Mouse (Mus musculus): ENCODE data around the gene 2410002F23Rik. TPM values are rescaled to one million over a fixed set of nuclear protein-coding genes. Genes with fewer than 3 reads are reported as not detected.

2410002F23Rik gene
- total RNA-seq, 1 experiment from 2014 or later = 28.3 TPM

Other genes starting within 250 kb of the 2410002F23Rik start
- gene Klk1b26, start 234.6 kb upstream of the 2410002F23Rik start, total RNA-seq (2017) = not detected in 3 replicates
- 2.3 TPM in 1 of 3 replicates, not detected in the others for gene Klk1b27, start 194.4 kb upstream of the 2410002F23Rik start, total RNA-seq (2017)
- not detected in 3 replicates for gene Klk1b21, start 144.4 kb upstream of the 2410002F23Rik start, total RNA-seq (2017)
- not detected in 3 replicates for gene Klk1b22, start 134.0 kb upstream of the 2410002F23Rik start, total RNA-seq (2017)
- not detected in 3 replicates for gene Klk1b16, start 110.0 kb upstream of the 2410002F23Rik start, total RNA-seq (2017)
- gene Klk1b24, start 58.5 kb upstream of the 2410002F23Rik start, total RNA-seq (2017) = not detected in 3 replicates
- not detected in 3 replicates for gene Klk1b3, start 48.5 kb upstream of the 2410002F23Rik start, total RNA-seq (2017)
- gene Klk1b4, start 39.3 kb upstream of the 2410002F23Rik start, total RNA-seq (2017) = not detected in 3 replicates
- gene Klk1b5, start 30.8 kb upstream of the 2410002F23Rik start, total RNA-seq (2017) = not detected in 3 replicates
- gene Klk1, start 21.4 kb upstream of the 2410002F23Rik start, total RNA-seq (2017) = not detected in 3 replicates
- gene Gm36864, start 10.5 kb upstream of the 2410002F23Rik start, total RNA-seq (2017) = not detected in 3 replicates
- 0.49 to 0.53 TPM in 2 of 3 replicates, not detected in the other for gene 1700028J19Rik, start within 50 bp of the 2410002F23Rik start, total RNA-seq (2017)
- not detected in 3 replicates for gene Acp4, start 10.7 kb downstream of the 2410002F23Rik start, total RNA-seq (2017)
- gene Gm15517, start 14.7 kb downstream of the 2410002F23Rik start, total RNA-seq (2017) = not detected in 3 replicates
- 0.49 to 1.6 TPM (median 0.85 TPM) in 3 replicates for gene Clec11a, start 60.2 kb downstream of the 2410002F23Rik start, total RNA-seq (2017)
- gene Shank1, start 63.5 kb downstream of the 2410002F23Rik start, total RNA-seq (2017) = 0.19 to 1.2 TPM in 2 of 3 replicates, not detected in the other
- gene Syt3, start 137.4 kb downstream of the 2410002F23Rik start, total RNA-seq (2017) = not detected in 3 replicates
- gene 1700008O03Rik, start 139.1 kb downstream of the 2410002F23Rik start, total RNA-seq (2017) = 3.5 TPM in 1 of 3 replicates, not detected in the others
- not detected in 3 replicates for gene Lrrc4b, start 182.3 kb downstream of the 2410002F23Rik start, total RNA-seq (2017)
- not detected in 3 replicates for gene Aspdh, start 218.7 kb downstream of the 2410002F23Rik start, total RNA-seq (2017)
- gene Josd2, start 221.3 kb downstream of the 2410002F23Rik start, total RNA-seq (2017) = 12.9 to 40.9 TPM (median 17.1 TPM) in 3 replicates
- 21.7 to 29.0 TPM (median 23.3 TPM) in 3 replicates for gene Emc10, start 249.8 kb downstream of the 2410002F23Rik start, total RNA-seq (2017)
- gene Fam71e1, start 249.9 kb downstream of the 2410002F23Rik start, total RNA-seq (2017) = 2.0 TPM in 1 of 3 replicates, not detected in the others